Mouse (Mus musculus): ENCODE measurements around the gene Ncoa5.

DNA sequence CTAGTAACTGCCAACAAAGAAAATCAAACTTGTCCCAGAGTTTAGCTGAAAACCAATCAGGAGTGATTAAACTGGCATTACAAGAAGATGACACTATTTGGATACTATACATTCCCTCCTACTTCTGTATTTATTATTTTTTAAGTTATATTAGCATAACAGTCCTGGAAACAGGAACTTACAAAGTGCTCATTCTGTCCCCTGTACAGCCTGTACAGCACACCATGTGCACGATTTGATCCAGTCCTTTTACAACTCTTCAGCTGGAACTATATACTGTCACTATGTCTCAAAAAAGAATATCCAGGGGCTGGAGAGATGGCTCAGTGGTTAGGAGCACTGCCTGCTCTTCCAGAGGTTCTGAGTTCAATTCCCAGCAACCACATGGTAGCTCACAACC, 7.5 kb downstream of the Ncoa5 start:
- TF ChIP-seq GATA1 (IDR thresholded peaks at IDR 0.05; ENCODE audit: borderline replicate concordance, low read length) = no peak
- no peak for TF ChIP-seq CTCF (IDR thresholded peaks at IDR 0.05; ENCODE audit: low read depth, low read length)
- TF ChIP-seq TAL1 (conservative IDR thresholded peaks at IDR 0.05; ENCODE audit: low read depth, low read length) = no peak

Data from G1E (cell line).